ENCODE assay signal across 22 mouse cellular contexts in genomic region chr7:43774364-43774763, GRCm38 (mm10). TPM values are rescaled to one million over a fixed set of nuclear protein-coding genes. Genes with fewer than 3 reads are reported as not detected.
DNase-seq lines count a peak whose midpoint lies in the region; ATAC-seq lines count a peak whose summit lies in the region.
"Had no signal": no experiment of that assay in that cellular context is flagged by ENCODE, and none has a peak within 500 bp of the region (broad histone marks: within the 10 kb centered on the region; RNA-seq: fewer than 3 reads in every experiment).

Klk11 (plus strand) TSS chr7:43774604.

- H3K36me3 ChIP-seq in forebrain, embryonic 10.5 days (replicated peaks): no peaks in the 10 kb centered on the region
- H3K36me3 ChIP-seq in forebrain, embryonic 14.5 days (ENCODE audit: control insufficient read depth, insufficient read depth, low read length): no peaks in the 10 kb centered on the region
- H3K36me3 ChIP-seq in neural tube, embryonic 15.5 days: no peaks in the 10 kb centered on the region
- H3K36me3 ChIP-seq in embryonic facial prominence, embryonic 12.5 days: no peaks in the 10 kb centered on the region
- H3K36me3 ChIP-seq in stomach, embryonic 15.5 days: no peaks in the 10 kb centered on the region
- H3K36me3 ChIP-seq: heart, embryonic 12.5 days; neural tube, embryonic 13.5 days had no signal

- peaks cover 16% of the 10 kb centered on the region for H3K4me1 ChIP-seq in forebrain, embryonic 10.5 days
- H3K4me1 ChIP-seq in forebrain, embryonic 14.5 days (ENCODE audit: control insufficient read depth, insufficient read depth, low read length): no peaks in the 10 kb centered on the region
- no peaks in the 10 kb centered on the region for H3K4me1 ChIP-seq in neural tube, embryonic 15.5 days
- no peaks in the 10 kb centered on the region for H3K4me1 ChIP-seq in embryonic facial prominence, embryonic 12.5 days
- H3K4me1 ChIP-seq in stomach, embryonic 15.5 days: no peaks in the 10 kb centered on the region
- H3K4me1 ChIP-seq: heart, embryonic 12.5 days; neural tube, embryonic 13.5 days had no signal

- peak; percentile 10 for DNase-seq in forebrain, embryonic 10.5 days (ENCODE audit: extremely low spot score, low spot score)
- no peak for DNase-seq in forebrain, embryonic 14.5 days (ENCODE audit: low spot score)
- peak; percentile 11 for DNase-seq in neural tube, embryonic 10.5 days (ENCODE audit: extremely low spot score, low spot score)
- DNase-seq in layer of hippocampus, adult 8-10 months (ENCODE audit: low spot score in 2 of 2): no peak
- no peak for DNase-seq in cerebellum, postnatal 10 days
- DNase-seq: cerebellum, adult 11-12 months; gastrocnemius, postnatal 25 days; layer of hippocampus, adult 9-11 months had no signal

- no peaks in the 10 kb centered on the region for H3K9me3 ChIP-seq in forebrain, embryonic 10.5 days
- no peaks in the 10 kb centered on the region for H3K9me3 ChIP-seq in forebrain, embryonic 14.5 days (replicated peaks; ENCODE audit: control insufficient read depth, low read length)
- H3K9me3 ChIP-seq in neural tube, embryonic 15.5 days (replicated peaks): no peaks in the 10 kb centered on the region
- no peaks in the 10 kb centered on the region for H3K9me3 ChIP-seq in embryonic facial prominence, embryonic 12.5 days
- no peaks in the 10 kb centered on the region for H3K9me3 ChIP-seq in stomach, embryonic 15.5 days
- H3K9me3 ChIP-seq: heart, embryonic 12.5 days; neural tube, embryonic 13.5 days had no signal

- peak within 1 kb of the TSS; percentile 80 for H3K27ac ChIP-seq in forebrain, embryonic 10.5 days
- H3K27ac ChIP-seq in forebrain, embryonic 14.5 days (ENCODE audit: low read depth, low read length): no peak within 1 kb of the TSS
- no peak within 1 kb of the TSS for H3K27ac ChIP-seq in neural tube, embryonic 15.5 days (replicated peaks)
- H3K27ac ChIP-seq in embryonic facial prominence, embryonic 12.5 days: peak within 1 kb of the TSS; percentile 46; the same call in 1 of the 2 replicates
- H3K27ac ChIP-seq in stomach, embryonic 15.5 days: peak within 1 kb of the TSS; percentile 74
- H3K27ac ChIP-seq: neural tube, embryonic 13.5 days had no signal

- H3K27me3 ChIP-seq in forebrain, embryonic 10.5 days (ENCODE audit: poor library complexity, severe bottlenecking): no peaks in the 10 kb centered on the region
- H3K27me3 ChIP-seq in forebrain, embryonic 14.5 days (replicated peaks; ENCODE audit: control insufficient read depth, insufficient read depth, low read length): no peaks in the 10 kb centered on the region
- no peaks in the 10 kb centered on the region for H3K27me3 ChIP-seq in neural tube, embryonic 15.5 days (replicated peaks)
- H3K27me3 ChIP-seq in embryonic facial prominence, embryonic 12.5 days: no peaks in the 10 kb centered on the region
- H3K27me3 ChIP-seq in stomach, embryonic 15.5 days (replicated peaks): no peaks in the 10 kb centered on the region
- H3K27me3 ChIP-seq: heart, embryonic 12.5 days; neural tube, embryonic 13.5 days had no signal

- H3K4me2 ChIP-seq in forebrain, embryonic 14.5 days (ENCODE audit: low read length): no peak within 1 kb of the TSS
- H3K4me2 ChIP-seq in neural tube, embryonic 15.5 days: no peak within 1 kb of the TSS
- no peak within 1 kb of the TSS for H3K4me2 ChIP-seq in embryonic facial prominence, embryonic 12.5 days (replicated peaks)
- H3K4me2 ChIP-seq in stomach, embryonic 15.5 days: no peak within 1 kb of the TSS
- H3K4me2 ChIP-seq: heart, embryonic 12.5 days; liver, embryonic 11.5 days; neural tube, embryonic 13.5 days had no signal

- ATAC-seq in forebrain, embryonic 14.5 days: no peak
- no peak for ATAC-seq in neural tube, embryonic 15.5 days (ENCODE audit: low FRiP score)
- no peak for ATAC-seq in embryonic facial prominence, embryonic 12.5 days (ENCODE audit: insufficient number of reproducible peaks, insufficient read depth, low FRiP score, low TSS enrichment)
- ATAC-seq in stomach, embryonic 15.5 days (ENCODE audit: insufficient read depth, low FRiP score, low read depth): no peak
- ATAC-seq: inflammation-experienced regulatory T-cells, adult 6 months had no signal

- WGBS in forebrain, embryonic 10.5 days: 87% methylated on average over 5 of the region's 5 CpGs
- WGBS in forebrain, embryonic 14.5 days: 92% methylated on average over 5 of the region's 5 CpGs
- 96% methylated on average over 5 of the region's 5 CpGs for WGBS in neural tube, embryonic 15.5 days
- 93% methylated on average over 5 of the region's 5 CpGs for WGBS in embryonic facial prominence, embryonic 12.5 days
- WGBS in stomach, embryonic 15.5 days: 76% methylated on average over 5 of the region's 5 CpGs

- no peak within 1 kb of the TSS for H3K9ac ChIP-seq in forebrain, embryonic 14.5 days (ENCODE audit: low read length)
- H3K9ac ChIP-seq in neural tube, embryonic 15.5 days (replicated peaks): no peak within 1 kb of the TSS
- H3K9ac ChIP-seq in embryonic facial prominence, embryonic 12.5 days: no peak within 1 kb of the TSS
- H3K9ac ChIP-seq in stomach, embryonic 15.5 days: no peak within 1 kb of the TSS
- H3K9ac ChIP-seq: heart, embryonic 12.5 days; neural tube, embryonic 13.5 days had no signal

- no peak within 1 kb of the TSS for H3K4me3 ChIP-seq in forebrain, embryonic 10.5 days
- no peak within 1 kb of the TSS for H3K4me3 ChIP-seq in forebrain, embryonic 14.5 days (ENCODE audit: low read depth, low read length)
- no peak within 1 kb of the TSS for H3K4me3 ChIP-seq in neural tube, embryonic 15.5 days (replicated peaks)
- no peak within 1 kb of the TSS for H3K4me3 ChIP-seq in embryonic facial prominence, embryonic 12.5 days
- H3K4me3 ChIP-seq in stomach, embryonic 15.5 days (replicated peaks): no peak within 1 kb of the TSS
- H3K4me3 ChIP-seq: heart, embryonic 12.5 days; neural tube, embryonic 13.5 days had no signal

RNA-seq across cellular contexts. Expression of gene Klk11, which starts in this region (rescaled TPM):
- polyA plus RNA-seq in forebrain, embryonic 10.5 days (2016; fragmentation: Nextera tagmentation; extraction: Ambion mirVana): 0.11 TPM in 1 of 2 replicates, not detected in the other
- not detected in 2 replicates for polyA plus RNA-seq in forebrain, embryonic 14.5 days (2014; fragmentation: Nextera tagmentation; extraction: Ambion mirVana)
- 0.33 TPM in 1 of 2 replicates, not detected in the other for polyA plus RNA-seq in neural tube, embryonic 15.5 days (2015; fragmentation: Nextera tagmentation; extraction: Ambion mirVana)
- polyA plus RNA-seq in embryonic facial prominence, embryonic 12.5 days (2016; fragmentation: Nextera tagmentation; extraction: Ambion mirVana): 0.13 and 0.27 TPM in 2 replicates
- polyA plus RNA-seq in stomach, embryonic 15.5 days (2015; fragmentation: Nextera tagmentation; extraction: Ambion mirVana): 4.0 and 8.7 TPM in 2 replicates
- total RNA-seq in layer of hippocampus, adult 8-10 months (2022): not detected
- total RNA-seq: adrenal gland, adult 18-20 months; gastrocnemius, postnatal 25 days; hematopoietic stem cell, adult 5-6 weeks; megakaryocyte, adult 5-6 weeks; midbrain, postnatal 0 days had no signal
- polyA plus RNA-seq: cortical plate, adult 2 months; heart, embryonic 12.5 days; liver, embryonic 11.5 days; midbrain, postnatal 0 days; neural tube, embryonic 13.5 days; small intestine, adult 2 months; testis, adult 2 months had no signal

Comparison
In these comparisons a context has a peak if more than half of its experiments do, and no peak if none do; other contexts are left out.
1. Peak in DNase-seq and H3K27ac ChIP-seq in forebrain, embryonic 10.5 days; RNA of the gene not detected or under 1 TPM.
2. H3K27ac ChIP-seq: peak in embryonic facial prominence, embryonic 12.5 days (single experiment) and stomach, embryonic 15.5 days (single experiment); none in forebrain, embryonic 14.5 days (single experiment) and neural tube, embryonic 15.5 days (single experiment).